Mouse (Mus musculus) MEL (cell line): ENCODE results near the gene Ssx2ip. TPM values are rescaled to one million over a fixed set of nuclear protein-coding genes. Genes with fewer than 3 reads are reported as not detected.
A peak's percentile ranks its signal among the peaks of the same experiment; 100 is the strongest.

Source experiments
- DNase-seq: peaks from one replicate; pipeline ENCODE4 v3.0.0; 2011; ENCODE audit warnings: low read depth, low spot score
- H3K27ac ChIP-seq: 2 replicates; pipeline ENCODE4 v1.5.1; 2012; ENCODE audit warnings: low read depth, mild to moderate bottlenecking, control low read depth, low read length, moderate library complexity; ENCODE audit not compliant: control insufficient read depth
- H3K27me3 ChIP-seq, 2 experiments: fragments of 150-350 bp in 1 of 2; sonication (generic) in 1 of 2; 2 replicates each; pipeline ENCODE4 v1.6.1; 2012; ENCODE audit warnings: low read length in 2 of 2, mild to moderate bottlenecking in 2 of 2, improper control_type of control experiment in 1 of 2, moderate library complexity in 1 of 2; ENCODE audit not compliant: insufficient read depth in 2 of 2, control insufficient read depth in 1 of 2
- H3K36me3 ChIP-seq, 2 experiments: 2 replicates each; pipeline ENCODE4 v1.6.1; 2012 to 2014; ENCODE audit warnings: low read length in 2 of 2, improper control_type of control experiment in 1 of 2, inconsistent platforms in 1 of 2, mild to moderate bottlenecking in 1 of 2; ENCODE audit not compliant: insufficient read depth in 2 of 2, control insufficient read depth in 1 of 2
- H3K4me1 ChIP-seq, 2 experiments: fragments of 150-350 bp in 1 of 2; sonication (generic) in 1 of 2; 2 replicates each; pipeline ENCODE4 v1.6.1; 2012; ENCODE audit warnings: low read length in 2 of 2, improper control_type of control experiment in 1 of 2, mild to moderate bottlenecking in 1 of 2; ENCODE audit not compliant: insufficient read depth in 2 of 2, control insufficient read depth in 1 of 2
- H3K4me3 ChIP-seq, 2 experiments: fragments of 150-350 bp in 1 of 2; sonication (generic) in 1 of 2; 2 replicates each; pipeline ENCODE4 v1.5.1; 2012; ENCODE audit warnings: low read depth in 2 of 2, low read length in 2 of 2, mild to moderate bottlenecking in 2 of 2, moderate library complexity in 2 of 2, control low read depth in 1 of 2, improper control_type of control experiment in 1 of 2; ENCODE audit not compliant: control insufficient read depth in 1 of 2, insufficient read depth in 1 of 2
- H3K79me2 ChIP-seq: 2 replicates; pipeline ENCODE4 v1.6.1; 2012; ENCODE audit warnings: mild to moderate bottlenecking, low read length, moderate library complexity; ENCODE audit not compliant: control insufficient read depth, poor library complexity, insufficient read depth
- H3K9ac ChIP-seq: 2 replicates; pipeline ENCODE4 v1.6.1; 2012; ENCODE audit warnings: low read depth, mild to moderate bottlenecking, control low read depth, low read length, moderate library complexity; ENCODE audit not compliant: control insufficient read depth, poor library complexity, severe bottlenecking
- H3K9me3 ChIP-seq: fragments of 150-350 bp; sonication (generic); replicated peaks from 2 replicates; pipeline ENCODE4 v1.6.1; 2012; ENCODE audit warnings: mild to moderate bottlenecking, low read length, improper control_type of control experiment, moderate library complexity; ENCODE audit not compliant: insufficient read depth
- CTCF ChIP-seq, 3 experiments: IDR thresholded peaks in 2 of 3; conservative IDR thresholded peaks in 1 of 3; 2 replicates each; pipeline ENCODE4 v1.5.1; 2011 to 2012; ENCODE audit warnings: low read length in 3 of 3, low read depth in 2 of 3, mild to moderate bottlenecking in 2 of 3, improper control_type of control experiment in 1 of 3, inconsistent platforms in 1 of 3, mixed read lengths in 1 of 3, moderate library complexity in 1 of 3; ENCODE audit not compliant: control insufficient read depth in 1 of 3, insufficient read depth in 1 of 3, poor library complexity in 1 of 3, severe bottlenecking in 1 of 3
- E2F4 ChIP-seq: IDR thresholded peaks from 2 replicates; pipeline ENCODE4 v1.6.1; 2011; ENCODE audit warnings: low read depth, low read length, improper control_type of control experiment, borderline replicate concordance
- ELF1 ChIP-seq: IDR thresholded peaks from 2 replicates; pipeline ENCODE4 v1.6.1; 2014; ENCODE audit warnings: low read depth, mild to moderate bottlenecking, inconsistent platforms, low read length, improper control_type of control experiment, moderate library complexity
- EP300 ChIP-seq, 2 experiments: IDR thresholded peaks; 2 replicates each; pipeline ENCODE4 v1.6.1; 2011; ENCODE audit warnings: improper control_type of control experiment in 2 of 2, low read length in 2 of 2, low read depth in 1 of 2, mild to moderate bottlenecking in 1 of 2
- ETS1 ChIP-seq: IDR thresholded peaks from 2 replicates; pipeline ENCODE4 v1.6.1; 2012; ENCODE audit warnings: low read depth, mild to moderate bottlenecking, inconsistent platforms, low read length, improper control_type of control experiment, moderate library complexity
- GATA1 ChIP-seq: IDR thresholded peaks from 2 replicates; pipeline ENCODE4 v1.6.1; 2011; ENCODE audit warnings: low read depth, low read length, improper control_type of control experiment
- HCFC1 ChIP-seq: IDR thresholded peaks from 2 replicates; pipeline ENCODE4 v1.6.1; 2012; ENCODE audit warnings: low read depth, mild to moderate bottlenecking, inconsistent platforms, low read length, improper control_type of control experiment, moderate library complexity
- JUND ChIP-seq: IDR thresholded peaks from 2 replicates; pipeline ENCODE4 v1.6.1; 2011; ENCODE audit warnings: low read depth, mild to moderate bottlenecking, improper control_type of control experiment, low read length
- MAFK ChIP-seq: IDR thresholded peaks from 2 replicates; pipeline ENCODE4 v1.6.1; 2011; ENCODE audit warnings: low read depth, mild to moderate bottlenecking, low read length, improper control_type of control experiment, borderline replicate concordance
- MYB ChIP-seq: IDR thresholded peaks from 2 replicates; pipeline ENCODE4 v1.6.1; 2011; ENCODE audit warnings: mild to moderate bottlenecking, low read depth, low read length, improper control_type of control experiment
- MYC ChIP-seq: IDR thresholded peaks from 2 replicates; pipeline ENCODE4 v1.6.1; 2011; ENCODE audit warnings: low read depth, mild to moderate bottlenecking, low read length, improper control_type of control experiment, moderate library complexity
- NELFE ChIP-seq: IDR thresholded peaks from 2 replicates; pipeline ENCODE4 v1.6.1; 2011; ENCODE audit warnings: low read depth, low read length, improper control_type of control experiment
- NRF1 ChIP-seq: IDR thresholded peaks from 2 replicates; pipeline ENCODE4 v1.6.1; 2014; ENCODE audit warnings: low read depth, mild to moderate bottlenecking, inconsistent platforms, low read length, improper control_type of control experiment, moderate library complexity; ENCODE audit not compliant: poor library complexity, insufficient read depth, severe bottlenecking
- POLR2A ChIP-seq, 2 experiments: IDR thresholded peaks; 2 replicates each; pipeline ENCODE4 v1.6.1; 2011 to 2012; ENCODE audit warnings: low read length in 2 of 2, mild to moderate bottlenecking in 2 of 2, control low read depth in 1 of 2, improper control_type of control experiment in 1 of 2, low read depth in 1 of 2, moderate library complexity in 1 of 2; ENCODE audit not compliant: control insufficient read depth in 1 of 2, insufficient read depth in 1 of 2, poor library complexity in 1 of 2
- POLR2AphosphoS5 ChIP-seq: IDR thresholded peaks from 2 replicates; pipeline ENCODE4 v1.6.1; 2012; ENCODE audit warnings: low read depth, borderline replicate concordance, mild to moderate bottlenecking, inconsistent platforms, low read length, moderate library complexity, mixed read lengths
- SIN3A ChIP-seq: IDR thresholded peaks from 2 replicates; pipeline ENCODE4 v1.6.1; 2012; ENCODE audit warnings: low read length, improper control_type of control experiment, inconsistent platforms
- TBP ChIP-seq: IDR thresholded peaks from 2 replicates; pipeline ENCODE4 v1.8.0; 2011; ENCODE audit warnings: low read depth, low read length, improper control_type of control experiment
- UBTF ChIP-seq: IDR thresholded peaks from 2 replicates; pipeline ENCODE4 v1.6.1; 2012; ENCODE audit warnings: low read depth, mild to moderate bottlenecking, inconsistent platforms, low read length, improper control_type of control experiment, moderate library complexity, borderline replicate concordance; ENCODE audit not compliant: insufficient read depth
- USF1 ChIP-seq: IDR thresholded peaks from 2 replicates; pipeline ENCODE4 v1.6.1; 2014; ENCODE audit warnings: low read depth, mild to moderate bottlenecking, inconsistent platforms, low read length, improper control_type of control experiment, moderate library complexity
- USF2 ChIP-seq, 2 experiments: IDR thresholded peaks; 2 replicates each; pipeline ENCODE4 v1.6.1; 2011 to 2012; ENCODE audit warnings: improper control_type of control experiment in 2 of 2, low read length in 2 of 2, borderline replicate concordance in 1 of 2, inconsistent platforms in 1 of 2, low read depth in 1 of 2, mild to moderate bottlenecking in 1 of 2; ENCODE audit not compliant: insufficient read depth in 1 of 2
- ZMIZ1 ChIP-seq: IDR thresholded peaks from 2 replicates; pipeline ENCODE4 v1.6.1; 2012; ENCODE audit warnings: low read depth, mild to moderate bottlenecking, inconsistent platforms, low read length, improper control_type of control experiment, moderate library complexity
- ZNF384 ChIP-seq: IDR thresholded peaks from 2 replicates; pipeline ENCODE4 v1.6.1; 2012; ENCODE audit warnings: low read depth, mild to moderate bottlenecking, inconsistent platforms, low read length, improper control_type of control experiment
- polyA plus RNA-seq, 2 experiments: library from polyadenylated mRNA; stranded (reverse) in 1 of 2; unstranded in 1 of 2; fragments of >175 nt in 1 of 2; fragments of >200 nt in 1 of 2; gene quantifications; 2 replicates each; pipeline versions ENCODE4 v1.2.1 to v1.2.4; 2012; ENCODE audit warnings: low replicate concordance in 2 of 2, low read depth in 1 of 2; ENCODE audit not compliant: insufficient read length in 2 of 2, insufficient read depth in 1 of 2, missing spikeins in 1 of 2
- total RNA-seq: library from RNA; depleted of rRNA; stranded (reverse); fragments of 300-350 nt; gene quantifications from 2 replicates; pipeline ENCODE4 v1.2.3, GENCODE M21; 2012

Gene Ssx2ip
- total and polyA plus RNA-seq, 3 experiments: 52.1 to 270 (median 70.0) TPM

DNA sequence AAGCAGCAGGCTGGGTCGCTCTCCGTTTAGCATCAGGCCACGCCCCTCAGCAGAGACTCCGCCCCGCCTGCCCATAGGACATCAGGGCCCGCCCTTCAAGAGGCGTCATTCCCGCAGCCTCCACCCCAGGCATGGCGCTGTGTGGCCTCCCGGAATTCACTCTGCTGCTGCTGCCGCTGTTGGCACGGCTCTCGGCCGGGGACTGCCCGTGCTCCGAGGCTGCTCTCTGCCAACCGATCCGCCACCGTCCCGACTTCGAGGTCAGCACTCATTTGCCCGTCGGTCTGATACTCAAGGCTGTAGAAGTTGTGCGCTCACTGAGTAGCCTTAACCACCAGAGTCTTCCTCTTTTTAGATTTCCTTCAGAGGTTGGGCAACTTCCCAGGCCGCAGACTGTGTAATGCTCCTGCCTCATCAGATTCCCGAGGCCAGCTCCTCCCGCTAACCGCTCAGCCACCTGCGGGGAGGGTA is 46.0 kb downstream of the Ssx2ip start:
- no peaks in the 10 kb centered on the region for H3K79me2 ChIP-seq
- peak overlapping the region; percentile 67 to 98 for H3K4me3 ChIP-seq
- TF ChIP-seq POLR2AphosphoS5: peak; percentile 84; the same call in 1 of the 2 replicates
- no peak for TF ChIP-seq ZNF384
- no peak for TF ChIP-seq NRF1
- peak; percentile 78 to 94 for TF ChIP-seq POLR2A (IDR thresholded peaks at IDR 0.05; ENCODE audit: control insufficient read depth in 1 of 2, insufficient read depth in 1 of 2, low read depth in 1 of 2, low read length in 2 of 2, poor library complexity in 1 of 2)
- peak; percentile 64; the same call in 1 of the 2 replicates for TF ChIP-seq SIN3A
- TF ChIP-seq MYC: no peak
- no peak for TF ChIP-seq ELF1
- TF ChIP-seq EP300 (IDR thresholded peaks at IDR 0.05; ENCODE audit: low read depth in 1 of 2, low read length in 2 of 2): peak; percentile 6 to 29; a peak in 1 of 4 replicates
- TF ChIP-seq NELFE: peak; percentile 86
- peak; percentile 69 for TF ChIP-seq TBP
- TF ChIP-seq ZMIZ1: no peak
- no peak for TF ChIP-seq USF2 (IDR thresholded peaks at IDR 0.05; ENCODE audit: borderline replicate concordance in 1 of 2, insufficient read depth in 1 of 2, low read depth in 1 of 2, low read length in 2 of 2)
- TF ChIP-seq CTCF (IDR thresholded peaks at IDR 0.05 in 2 of 3, conservative IDR thresholded peaks at IDR 0.05 in 1 of 3; ENCODE audit: control insufficient read depth in 1 of 3, insufficient read depth in 1 of 3, low read depth in 2 of 3, low read length in 3 of 3, poor library complexity in 1 of 3, severe bottlenecking in 1 of 3): no peak
- TF ChIP-seq UBTF: no peak; the same call in 1 of the 2 replicates
- TF ChIP-seq MYB: no peak
- TF ChIP-seq MAFK: no peak
- TF ChIP-seq ETS1: 0 out of 2 replicates have a peak, but pooled peaks have one; percentile 38
- no peak for TF ChIP-seq GATA1
- no peak for TF ChIP-seq JUND
- TF ChIP-seq USF1: no peak
- no peak; the same call in 1 of the 2 replicates for TF ChIP-seq HCFC1
- no peak for TF ChIP-seq E2F4
- peak overlapping the region; percentile 95 for H3K9ac ChIP-seq
- DNase-seq: peak; percentile 95
- H3K9me3 ChIP-seq: no peaks in the 10 kb centered on the region
- peak overlapping the region; percentile 83 for H3K27ac ChIP-seq
- peaks cover 0 to 11% of the 10 kb centered on the region in 2 experiments; a peak in 3 of 4 replicates for H3K4me1 ChIP-seq
- peaks cover 0 to 8% of the 10 kb centered on the region in 2 experiments; a peak in 2 of 4 replicates for H3K36me3 ChIP-seq
- no peaks in the 10 kb centered on the region for H3K27me3 ChIP-seq
